Mouse (Mus musculus) skeletal muscle tissue, adult 2 months (tissue): ENCODE results near the gene Cd164.
A peak's percentile ranks its signal among the peaks of the same experiment; 100 is the strongest.

ENCODE experiments used
- DNase-seq: peaks from one replicate; pipeline ENCODE4 v3.0.0-alpha.2; 2012; ENCODE audit warnings: low read depth, low spot score

The Cd164 gene

GRCm38 (mm10) chr10:41546396-41547165 is 27.4 kb downstream of the Cd164 start:
- DNase-seq = no peak

GRCm38 (mm10) chr10:41550711-41551110 is 31.5 kb downstream of the Cd164 start:
- peak; percentile 59 for DNase-seq

GRCm38 (mm10) chr10:41552319-41552718 is 33.1 kb downstream of the Cd164 start:
- no peak for DNase-seq

- peak; percentile 66 for DNase-seq
Measured at GRCm38 (mm10) chr10:41552847-41553589, 33.8 kb downstream of the Cd164 start.

- no peak for DNase-seq
Measured at GRCm38 (mm10) chr10:41553711-41554110, 34.5 kb downstream of the Cd164 start.

- DNase-seq = no peak
Measured at GRCm38 (mm10) chr10:41555081-41555480, 35.9 kb downstream of the Cd164 start.

- DNase-seq = no peak
Measured at GRCm38 (mm10) chr10:41558401-41558800, 39.2 kb downstream of the Cd164 start.

- no peak for DNase-seq
Measured at GRCm38 (mm10) chr10:41561701-41562395, 42.6 kb downstream of the Cd164 start.

- DNase-seq = peak; percentile 66
Measured at GRCm38 (mm10) chr10:41565141-41565540, 45.9 kb downstream of the Cd164 start.

- DNase-seq = no peak
Measured at GRCm38 (mm10) chr10:41568306-41568705, 49.1 kb downstream of the Cd164 start.

- DNase-seq = no peak
Measured at GRCm38 (mm10) chr10:41571065-41571464, 51.9 kb downstream of the Cd164 start.

GRCm38 (mm10) chr10:41572274-41572673 is 53.1 kb downstream of the Cd164 start:
- peak; percentile 34 for DNase-seq

- DNase-seq = no peak
Measured at GRCm38 (mm10) chr10:41573190-41573589, 54.0 kb downstream of the Cd164 start.

- peak; percentile 31 for DNase-seq
Measured at GRCm38 (mm10) chr10:41575451-41576327, 56.5 kb downstream of the Cd164 start.

GRCm38 (mm10) chr10:41576328-41576833 is 57.2 kb downstream of the Cd164 start:
- DNase-seq = no peak

GRCm38 (mm10) chr10:41578541-41578940 is 59.3 kb downstream of the Cd164 start:
- DNase-seq = no peak

GRCm38 (mm10) chr10:41580441-41580840 is 61.2 kb downstream of the Cd164 start:
- no peak for DNase-seq
